Mouse (Mus musculus) neural tube, embryonic 14.5 days (tissue): ENCODE results near the gene Gm6096. TPM values are rescaled to one million over a fixed set of nuclear protein-coding genes. Genes with fewer than 3 reads are reported as not detected.
A peak's percentile ranks its signal among the peaks of the same experiment; 100 is the strongest.

ENCODE experiments used
- ATAC-seq: fragments of 200-750 bp; cut with Nextera tagmentation; 2 replicates; pipeline ENCODE4 v1.8.0; 2017; ENCODE audit warnings: low read depth, mild to moderate bottlenecking, moderate TSS enrichment, moderate library complexity
- H3K27ac ChIP-seq: fragments of 300-500 bp; sonication (generic); 2 replicates; pipeline ENCODE4 v1.5.1; 2014; ENCODE audit warnings: low read depth, mild to moderate bottlenecking, control low read depth, low read length, moderate library complexity, mixed read lengths
- H3K27me3 ChIP-seq: fragments of 300-500 bp; sonication (generic); 2 replicates; pipeline ENCODE4 v1.6.1; 2014; ENCODE audit warnings: low read length; ENCODE audit not compliant: control insufficient read depth, insufficient read depth
- H3K36me3 ChIP-seq: fragments of 300-500 bp; sonication (generic); 2 replicates; pipeline ENCODE4 v1.6.1; 2014; ENCODE audit warnings: low read length, mixed read lengths; ENCODE audit not compliant: control insufficient read depth, insufficient read depth
- H3K4me1 ChIP-seq: fragments of 300-500 bp; sonication (generic); 2 replicates; pipeline ENCODE4 v1.6.1; 2014; ENCODE audit warnings: low read length; ENCODE audit not compliant: control insufficient read depth, insufficient read depth
- H3K4me2 ChIP-seq: fragments of 300-500 bp; sonication (generic); 2 replicates; pipeline ENCODE4 v1.6.1; 2014; ENCODE audit warnings: mild to moderate bottlenecking, low read depth, low read length, control low read depth
- H3K4me3 ChIP-seq: fragments of 300-500 bp; sonication (generic); 2 replicates; pipeline ENCODE4 v1.5.1; 2014; ENCODE audit warnings: low read depth, low read length, control low read depth, mixed read lengths
- H3K9ac ChIP-seq: fragments of 300-500 bp; sonication (generic); replicated peaks from 2 replicates; pipeline ENCODE4 v1.6.1; 2014; ENCODE audit warnings: low read depth, mild to moderate bottlenecking, control low read depth, low read length, mixed read lengths
- H3K9me3 ChIP-seq: fragments of 300-500 bp; sonication (generic); 2 replicates; pipeline ENCODE4 v1.6.1; 2016; ENCODE audit warnings: low read length; ENCODE audit not compliant: control insufficient read depth
- WGBS: fragments of 180-500 bp; shearing (Covaris S2); extraction: QIAGEN DNeasy Blood & Tissue Kit; methylation state at CpG from one replicate; pipeline ENCODE4 v1.1.7; 2014; 5-methylcytosine and 5-hydroxymethylcytosine counted together
- polyA plus RNA-seq: library from polyadenylated mRNA; unstranded; fragments of >200 nt; fragmentation: Nextera tagmentation; extraction: Ambion mirVana; gene quantifications from 2 replicates; pipeline ENCODE4 v1.2.1, GENCODE M21; 2014

Gene Gm6096
- polyA plus RNA-seq, 1 experiment from 2014 or later: not detected

DNA sequence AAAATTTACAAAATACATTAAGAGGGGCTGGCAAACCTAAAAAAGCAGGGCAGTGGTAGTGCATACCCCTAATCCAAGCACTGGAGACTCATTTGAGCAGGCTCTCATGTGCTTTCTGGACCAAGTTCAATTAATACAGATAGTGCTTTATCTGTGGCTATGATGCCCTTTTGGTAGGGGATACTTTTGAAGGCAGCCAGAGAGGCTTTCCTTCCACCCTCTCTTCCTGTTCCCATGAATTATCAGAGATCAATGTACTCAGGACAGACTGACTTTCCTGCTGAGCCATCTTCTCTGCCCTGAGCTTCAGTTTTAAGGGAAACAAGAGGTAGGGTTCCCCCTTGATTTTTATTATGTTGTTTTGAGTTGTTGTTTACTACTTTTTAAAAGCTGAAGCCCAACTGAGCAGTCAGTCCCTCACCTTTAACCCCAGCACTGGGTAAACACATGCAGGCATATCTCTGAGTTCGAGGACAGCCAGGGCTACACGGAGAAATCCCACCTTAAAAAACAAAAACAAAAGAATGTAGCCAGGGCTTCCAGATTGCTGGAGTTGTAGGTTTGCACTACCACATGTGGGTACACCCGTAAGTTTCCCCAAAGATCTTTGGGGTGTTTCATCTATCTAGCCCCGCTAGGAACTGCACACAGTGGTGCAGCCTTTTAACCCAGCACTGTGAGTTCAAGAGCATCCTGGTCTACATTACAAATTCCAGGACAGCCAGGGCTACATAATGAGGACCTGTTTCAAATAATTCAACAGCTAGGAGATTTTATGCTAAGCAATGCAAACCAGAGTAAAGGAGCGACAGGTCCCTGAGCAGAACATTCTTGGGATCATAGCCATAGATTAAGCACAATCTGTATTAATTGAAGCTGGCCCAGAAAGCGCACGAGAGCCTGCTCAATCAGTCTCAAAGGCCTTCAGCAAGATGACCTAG lies 17.8 kb upstream of the Gm6096 start:
- WGBS: 45% methylated on average over 7 of the region's 7 CpGs
- no peaks in the 10 kb centered on the region for H3K27me3 ChIP-seq
- peaks cover 14% of the 10 kb centered on the region for H3K4me1 ChIP-seq
- H3K4me2 ChIP-seq: peak overlapping the region; percentile 57
- H3K36me3 ChIP-seq: peaks cover 10% of the 10 kb centered on the region
- H3K4me3 ChIP-seq: peak overlapping the region; percentile 34; the same call in 1 of the 2 replicates
- H3K9me3 ChIP-seq: no peaks in the 10 kb centered on the region
- 0 out of 2 replicates have a peak, but pooled peaks have one; percentile 0 for ATAC-seq
- peak overlapping the region; percentile 74 for H3K27ac ChIP-seq
- no peak overlapping the region; the same call in 1 of the 2 replicates for H3K9ac ChIP-seq

DNA sequence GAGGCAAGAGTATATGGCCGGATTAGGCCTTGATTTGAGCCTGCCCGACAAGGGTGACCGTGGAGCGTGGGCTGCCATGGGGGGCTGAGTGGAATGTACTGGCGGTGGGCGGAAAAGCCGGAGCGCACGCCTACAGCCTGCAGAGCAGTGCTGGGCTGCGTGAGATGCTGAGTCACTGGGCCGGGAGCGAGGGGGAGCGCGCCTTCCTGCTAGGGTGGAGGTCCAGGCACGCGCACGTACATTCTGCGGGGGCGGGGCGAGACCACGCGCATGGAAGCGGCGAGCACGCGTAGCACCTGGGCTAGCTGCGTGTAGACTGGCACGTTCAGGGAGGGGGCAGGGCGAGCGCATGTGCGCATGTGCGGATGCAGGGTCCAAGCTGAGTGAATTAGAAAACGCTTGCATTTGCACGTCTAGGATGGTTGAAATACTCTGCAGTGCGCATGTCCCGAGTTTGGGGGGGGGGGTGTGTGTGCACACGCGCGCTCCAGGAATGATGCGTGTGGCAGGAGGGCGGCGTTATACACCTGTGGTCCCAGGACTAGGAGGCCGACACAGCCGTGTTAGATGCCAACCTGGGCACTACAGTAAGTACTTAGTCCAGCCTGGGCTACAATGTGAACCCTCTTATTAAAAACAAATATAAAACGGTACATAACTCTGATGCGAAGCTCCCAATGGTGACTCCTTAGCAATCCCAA lies 16.8 kb upstream of the Gm6096 start:
- peak overlapping the region; percentile 57 for H3K4me2 ChIP-seq
- H3K9ac ChIP-seq: peak overlapping the region; percentile 43
- under 1% methylated on average over 46 of the region's 46 CpGs for WGBS

DNA sequence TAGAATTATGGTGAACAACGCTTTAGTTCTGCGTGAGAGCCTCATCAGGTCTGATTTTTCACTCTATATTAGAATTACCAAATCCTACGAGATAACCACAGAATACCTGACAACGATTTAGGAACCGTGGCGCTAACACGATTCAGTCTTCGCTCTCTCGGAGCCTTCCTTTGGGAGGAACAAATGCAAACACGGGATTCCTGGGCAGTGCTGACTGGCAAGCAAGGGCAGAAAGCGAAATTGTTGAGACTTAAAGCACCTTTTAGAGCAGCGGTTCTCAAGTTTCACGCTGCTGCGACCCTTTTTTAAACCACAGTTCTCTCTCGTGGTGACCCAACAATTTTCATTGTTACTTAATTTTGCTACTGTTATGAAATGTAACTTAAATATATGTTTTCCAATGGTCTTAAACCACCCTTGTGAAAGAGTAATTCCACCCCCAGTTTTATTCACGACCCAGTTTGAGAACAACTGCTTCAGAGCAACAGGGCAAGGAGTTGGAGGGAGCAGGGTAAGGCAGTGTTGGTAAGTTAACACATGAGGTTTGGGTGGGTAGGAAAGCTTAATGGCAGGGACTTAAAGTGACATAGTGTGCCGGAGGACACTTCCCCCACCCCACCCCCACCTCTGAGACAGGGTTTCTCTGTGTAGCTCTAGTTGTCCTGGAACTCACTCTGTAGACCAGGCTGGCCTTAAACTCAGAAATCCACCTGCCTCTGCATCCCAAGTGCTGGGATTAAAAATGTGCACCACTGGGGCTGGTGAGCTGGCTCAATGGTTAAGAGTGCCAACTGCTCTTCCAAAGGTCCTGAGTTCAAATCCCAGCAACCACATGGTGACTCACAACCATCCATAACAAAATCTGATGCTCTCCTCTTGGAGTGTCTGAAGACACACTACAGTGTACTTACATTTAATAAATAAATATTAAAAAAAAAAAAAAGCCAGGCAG lies 16.0 kb upstream of the Gm6096 start:
- peak; percentile 6 for ATAC-seq

More for the DNA sequence above, 16.8 kb upstream of the Gm6096 start:
- peak overlapping the region; percentile 34 for H3K4me3 ChIP-seq
- H3K36me3 ChIP-seq: peaks cover 14% of the 10 kb centered on the region
- peaks cover 8% of the 10 kb centered on the region for H3K4me1 ChIP-seq
- peak overlapping the region; percentile 88 for H3K27ac ChIP-seq
- peak; percentile 96 for ATAC-seq
- H3K27me3 ChIP-seq: no peaks in the 10 kb centered on the region
- no peaks in the 10 kb centered on the region for H3K9me3 ChIP-seq

DNA sequence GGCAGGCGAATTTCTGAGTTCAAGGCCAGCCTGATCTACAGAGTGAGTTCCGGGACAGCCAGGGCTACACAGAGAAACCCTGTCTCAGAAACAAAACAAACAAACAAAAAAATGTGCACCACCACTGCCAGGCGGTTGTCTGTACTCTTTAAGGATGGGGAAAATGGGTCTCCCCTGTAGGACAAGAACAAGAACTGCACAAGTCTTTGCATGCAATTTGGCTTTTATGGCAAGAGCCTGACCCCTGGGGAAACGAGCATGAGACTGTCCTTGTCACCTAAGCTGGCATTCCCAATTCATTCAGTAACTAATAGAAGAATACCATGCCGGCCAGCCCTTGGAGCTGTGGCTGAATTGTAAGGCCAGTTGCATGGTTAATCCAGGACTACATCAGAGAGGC lies 15.2 kb upstream of the Gm6096 start:
- no peaks in the 10 kb centered on the region for H3K27me3 ChIP-seq
- ATAC-seq: no peak
- WGBS: 78% methylated on average over 5 of the region's 5 CpGs
- peaks cover 4% of the 10 kb centered on the region; the same call in 1 of the 2 replicates for H3K4me1 ChIP-seq
- no peaks in the 10 kb centered on the region for H3K9me3 ChIP-seq
- no peak overlapping the region for H3K9ac ChIP-seq
- no peak overlapping the region for H3K4me2 ChIP-seq
- peaks cover 21% of the 10 kb centered on the region for H3K36me3 ChIP-seq
- no peak overlapping the region for H3K27ac ChIP-seq
- H3K4me3 ChIP-seq: no peak overlapping the region

More for the DNA sequence above, 16.0 kb upstream of the Gm6096 start:
- H3K4me3 ChIP-seq: peak overlapping the region; percentile 34
- H3K4me2 ChIP-seq: peak overlapping the region; percentile 57
- H3K4me1 ChIP-seq: peaks cover 4% of the 10 kb centered on the region; the same call in 1 of the 2 replicates
- WGBS: under 1% methylated on average over 17 of the region's 17 CpGs
- H3K27me3 ChIP-seq: no peaks in the 10 kb centered on the region
- peak overlapping the region; percentile 88 for H3K27ac ChIP-seq
- no peaks in the 10 kb centered on the region for H3K9me3 ChIP-seq
- peak overlapping the region; percentile 43 for H3K9ac ChIP-seq
- H3K36me3 ChIP-seq: peaks cover 20% of the 10 kb centered on the region

DNA sequence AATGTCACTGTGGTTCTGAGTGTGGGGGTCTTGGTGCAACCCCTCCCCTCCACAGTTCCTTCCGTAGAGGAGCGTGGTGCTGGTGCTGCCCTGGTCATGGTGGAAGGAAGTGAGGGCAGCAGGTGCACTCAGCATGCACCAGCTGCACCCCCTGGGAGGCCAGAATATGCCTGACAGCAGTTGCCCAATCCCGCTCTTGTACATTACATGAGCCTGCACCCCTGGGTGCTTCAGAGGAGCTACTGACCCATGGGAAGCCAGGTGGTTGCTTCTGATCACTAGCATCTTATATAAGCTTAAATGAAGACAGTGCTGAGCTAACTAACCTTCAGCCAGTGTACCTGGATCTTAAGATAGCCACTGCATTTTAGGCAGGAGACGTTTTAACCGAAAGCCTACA lies 12.8 kb upstream of the Gm6096 start:
- no peak for ATAC-seq
- no peak overlapping the region for H3K4me2 ChIP-seq
- WGBS: 76% methylated on average over 5 of the region's 5 CpGs
- H3K27me3 ChIP-seq: no peaks in the 10 kb centered on the region
- no peaks in the 10 kb centered on the region for H3K9me3 ChIP-seq
- H3K4me1 ChIP-seq: peaks cover 4% of the 10 kb centered on the region; the same call in 1 of the 2 replicates
- H3K9ac ChIP-seq: no peak overlapping the region
- no peak overlapping the region for H3K27ac ChIP-seq
- H3K4me3 ChIP-seq: no peak overlapping the region
- peaks cover 29% of the 10 kb centered on the region for H3K36me3 ChIP-seq

DNA sequence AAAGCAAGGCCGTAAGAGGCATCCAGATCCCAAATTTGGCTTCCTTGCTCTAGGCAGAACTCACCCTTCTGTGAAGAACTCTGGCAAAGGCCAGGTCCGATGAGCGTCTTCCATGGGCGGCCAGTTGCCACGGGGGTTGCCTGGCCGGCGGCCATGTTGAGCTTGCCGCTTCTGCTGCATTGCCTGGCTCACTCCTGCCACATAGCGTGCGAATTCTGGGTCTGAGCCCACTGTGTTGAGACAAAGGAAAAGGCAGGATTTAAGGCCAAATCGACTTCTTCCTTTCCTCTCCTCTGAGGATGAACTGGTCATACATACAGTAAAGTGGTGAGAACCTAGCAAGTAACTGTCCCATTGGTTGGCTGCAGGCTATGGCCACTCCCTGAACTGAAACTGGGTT lies 8.7 kb upstream of the Gm6096 start:
- peaks cover 39% of the 10 kb centered on the region for H3K36me3 ChIP-seq
- no peak overlapping the region for H3K4me2 ChIP-seq
- H3K27me3 ChIP-seq: no peaks in the 10 kb centered on the region
- no peak overlapping the region for H3K4me3 ChIP-seq
- H3K9ac ChIP-seq: no peak overlapping the region
- 94% methylated on average over 11 of the region's 11 CpGs for WGBS
- no peaks in the 10 kb centered on the region for H3K9me3 ChIP-seq
- ATAC-seq: no peak
- H3K27ac ChIP-seq: no peak overlapping the region
- no peaks in the 10 kb centered on the region for H3K4me1 ChIP-seq

DNA sequence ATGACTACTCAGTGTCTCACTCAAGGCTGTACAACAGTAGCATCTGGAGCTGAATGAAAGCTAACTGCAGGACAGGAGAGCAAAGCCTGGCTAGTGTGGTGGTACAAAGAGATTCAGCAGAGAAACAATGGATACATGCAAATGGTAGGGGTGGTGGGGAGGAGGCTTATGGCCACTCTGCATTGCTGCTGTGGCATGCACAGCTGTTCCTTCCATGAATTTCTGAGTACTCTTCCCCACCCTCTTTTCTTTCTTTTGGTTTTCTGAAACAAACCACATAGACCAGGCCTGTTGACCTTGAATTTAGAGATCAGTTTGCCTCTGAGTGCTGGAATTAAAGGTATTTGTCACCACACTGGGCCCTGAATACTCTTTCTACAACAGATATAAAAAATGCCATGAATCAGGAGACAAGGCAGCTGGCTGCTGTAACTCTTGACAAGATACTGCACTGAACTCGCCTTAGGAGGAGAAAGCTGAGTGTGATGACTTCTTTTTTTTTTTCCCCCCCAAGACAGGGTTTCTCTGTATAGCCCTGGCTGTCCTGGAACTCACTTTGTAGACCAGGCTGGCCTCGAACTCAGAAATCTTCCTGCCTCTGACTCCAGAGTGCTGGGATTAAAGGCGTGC lies 3.9 kb upstream of the Gm6096 start:
- Histone ChIP-seq H3K27me3 (no peaks in the 10 kb centered on the region), H3K4me1 (no peaks in the 10 kb centered on the region), H3K4me2 (no peak overlapping the region), H3K9me3 (no peaks in the 10 kb centered on the region), H3K36me3 (peaks cover 25% of the 10 kb centered on the region), H3K27ac (no peak overlapping the region), H3K4me3 (no peak overlapping the region), H3K9ac (no peak overlapping the region)
- ATAC-seq: no peak
- WGBS: 87% methylated on average over 3 of the region's 3 CpGs

DNA sequence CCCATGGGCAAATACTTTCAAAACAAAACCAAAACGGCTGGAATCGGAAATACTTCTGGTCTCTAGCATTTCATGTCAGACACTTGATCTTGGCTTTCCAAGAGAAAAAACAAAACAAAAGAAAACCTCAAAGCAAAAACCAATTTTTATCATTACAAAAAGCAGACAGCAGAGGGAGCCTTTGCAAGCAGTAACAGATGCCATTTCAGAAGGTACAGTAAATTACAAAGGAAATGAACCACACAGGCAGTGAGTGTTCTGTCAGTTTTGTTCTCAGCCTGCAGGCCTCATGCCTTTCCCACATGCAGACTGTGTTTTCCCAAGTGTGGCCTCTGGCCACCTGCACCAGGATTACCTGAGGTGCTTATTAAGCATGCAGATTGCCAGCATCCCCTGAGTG lies 1.2 kb downstream of the Gm6096 start:
- ATAC-seq: 0 out of 2 replicates have a peak, but pooled peaks have one; percentile 51
- Histone ChIP-seq H3K27ac (no peak overlapping the region), H3K4me1 (no peaks in the 10 kb centered on the region), H3K9me3 (no peaks in the 10 kb centered on the region), H3K36me3 (peaks cover 40% of the 10 kb centered on the region), H3K4me3 (no peak overlapping the region), H3K4me2 (no peak overlapping the region), H3K27me3 (no peaks in the 10 kb centered on the region), H3K9ac (no peak overlapping the region)
- WGBS: 87% methylated on average over 2 of the region's 2 CpGs
